Mouse (Mus musculus) bone marrow macrophage, adult 2 months (primary cell): ENCODE measurements around the gene Magi2.

ENCODE experiments used
- CTCF ChIP-seq: IDR thresholded peaks from 2 replicates; pipeline ENCODE4 v1.5.1; 2012; ENCODE audit warnings: low read depth, mild to moderate bottlenecking, low read length, moderate library complexity
- POLR2A ChIP-seq: IDR thresholded peaks from 2 replicates; pipeline ENCODE4 v1.6.1; 2012; ENCODE audit warnings: mild to moderate bottlenecking, low read depth, low read length, borderline replicate concordance

- TF ChIP-seq CTCF (no peak), POLR2A (no peak)
These were observed 682.2 kb downstream of the Magi2 start for GRCm38 (mm10) chr5:19909071-19909470.
